Mouse (Mus musculus) layer of hippocampus, adult 2 months (tissue): ENCODE measurements at regions not wholly inside any gene's neighbourhood (a gene's known extent, or its start where the extent isn't known, plus 50 kb on each side); places are given as distances from the start of the nearest gene placed in this dataset.

Experiments used
- DNase-seq, 2 experiments: peaks; one replicate each; pipeline ENCODE4 v3.0.0; 2022; ENCODE audit warnings: low spot score in 2 of 2
- H3K27ac ChIP-seq: fragments of 200-600 bp; 2 replicates; pipeline ENCODE4 v1.8.1; 2022
- H3K4me3 ChIP-seq: fragments of 200-600 bp; 2 replicates; pipeline ENCODE4 v1.8.1; 2022; ENCODE audit warnings: mild to moderate bottlenecking
- CTCF ChIP-seq: fragments of 200-600 bp; conservative IDR thresholded peaks from 2 replicates; pipeline ENCODE4 v1.8.1; 2022; ENCODE audit warnings: antibody characterized with exemption, mild to moderate bottlenecking, moderate library complexity

- no peak overlapping the region for H3K4me3 ChIP-seq
- H3K27ac ChIP-seq, result no peak overlapping the region
- no peak for DNase-seq
- TF ChIP-seq CTCF, result no peak
Observed at GRCm38 (mm10) chr3:148575735-148576134, 414.6 kb downstream of the Adgrl2 start.

DNA sequence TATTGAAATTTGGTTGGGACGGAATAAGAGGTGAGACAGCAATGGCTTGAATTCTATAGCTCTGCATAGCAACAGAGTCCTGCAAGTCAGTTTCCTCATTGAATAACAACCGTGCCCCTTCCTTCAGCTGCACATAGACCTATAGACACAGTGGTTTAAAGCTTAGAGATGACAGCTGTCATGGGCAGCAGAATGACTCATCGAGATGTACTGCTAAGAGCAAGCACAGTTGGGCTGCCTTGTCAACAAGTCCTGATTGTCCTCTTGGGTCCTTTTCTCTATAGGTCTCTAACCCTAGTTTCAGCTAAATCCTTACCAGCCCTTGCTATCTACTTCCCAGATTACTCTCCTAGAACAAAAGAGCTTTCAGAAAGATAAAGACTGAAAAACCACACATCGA, 417.9 kb downstream of the Adgrl2 start:
- no peak overlapping the region for H3K27ac ChIP-seq
- TF ChIP-seq CTCF, result no peak
- no peak for DNase-seq
- no peak overlapping the region for H3K4me3 ChIP-seq

- Histone ChIP-seq H3K27ac (no peak overlapping the region), H3K4me3 (no peak overlapping the region)
- no peak for DNase-seq
- no peak for TF ChIP-seq CTCF
Observed at GRCm38 (mm10) chr3:148564716-148565115, 425.6 kb downstream of the Adgrl2 start.

- Histone ChIP-seq H3K4me3 (no peak overlapping the region), H3K27ac (no peak overlapping the region)
- TF ChIP-seq CTCF, result no peak
- no peak for DNase-seq
Observed at GRCm38 (mm10) chr3:148561211-148561610, 429.1 kb downstream of the Adgrl2 start.

- Histone ChIP-seq H3K27ac (no peak overlapping the region), H3K4me3 (no peak overlapping the region)
- peak in 1 of 2 experiments; percentile 26 for DNase-seq
- no peak for TF ChIP-seq CTCF
Observed at GRCm38 (mm10) chr3:148559752-148560460, 430.4 kb downstream of the Adgrl2 start.

GRCm38 (mm10) chr3:148558592-148559157, 431.7 kb downstream of the Adgrl2 start:
- no peak for TF ChIP-seq CTCF
- no peak overlapping the region for H3K27ac ChIP-seq
- DNase-seq, result no peak
- no peak overlapping the region for H3K4me3 ChIP-seq

- Histone ChIP-seq H3K4me3 (no peak overlapping the region), H3K27ac (no peak overlapping the region)
- DNase-seq, result no peak
- no peak for TF ChIP-seq CTCF
Observed at GRCm38 (mm10) chr3:148555324-148555723, 435.0 kb downstream of the Adgrl2 start.

- DNase-seq, result no peak
- no peak overlapping the region for H3K4me3 ChIP-seq
- TF ChIP-seq CTCF, result no peak
- no peak overlapping the region for H3K27ac ChIP-seq
Observed at GRCm38 (mm10) chr3:148550716-148551115, 439.6 kb downstream of the Adgrl2 start.

GRCm38 (mm10) chr3:148544929-148545328, 445.4 kb downstream of the Adgrl2 start:
- Histone ChIP-seq H3K4me3 (no peak overlapping the region), H3K27ac (no peak overlapping the region)
- TF ChIP-seq CTCF, result no peak
- DNase-seq, result no peak

DNA sequence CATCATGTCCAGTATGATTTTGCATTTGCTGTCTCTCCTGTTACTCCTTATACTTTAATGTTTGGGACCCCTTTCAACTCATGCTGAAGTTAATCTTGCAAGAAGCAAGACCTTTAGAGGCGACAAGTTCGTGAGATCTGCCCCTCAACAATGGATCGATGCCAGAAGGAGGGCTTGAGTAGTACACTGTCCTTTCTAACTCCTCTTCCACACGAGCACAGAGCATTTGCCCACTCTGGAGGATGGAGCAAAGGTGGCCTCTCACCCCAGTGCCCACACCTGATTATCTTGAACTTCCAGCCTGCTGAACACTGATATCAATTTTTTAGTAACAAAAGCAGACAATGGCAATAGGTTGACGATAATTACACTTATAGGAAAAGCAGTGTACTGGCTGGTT, 448.1 kb downstream of the Adgrl2 start:
- DNase-seq, result no peak
- no peak for TF ChIP-seq CTCF
- Histone ChIP-seq H3K27ac (no peak overlapping the region), H3K4me3 (no peak overlapping the region)

DNA sequence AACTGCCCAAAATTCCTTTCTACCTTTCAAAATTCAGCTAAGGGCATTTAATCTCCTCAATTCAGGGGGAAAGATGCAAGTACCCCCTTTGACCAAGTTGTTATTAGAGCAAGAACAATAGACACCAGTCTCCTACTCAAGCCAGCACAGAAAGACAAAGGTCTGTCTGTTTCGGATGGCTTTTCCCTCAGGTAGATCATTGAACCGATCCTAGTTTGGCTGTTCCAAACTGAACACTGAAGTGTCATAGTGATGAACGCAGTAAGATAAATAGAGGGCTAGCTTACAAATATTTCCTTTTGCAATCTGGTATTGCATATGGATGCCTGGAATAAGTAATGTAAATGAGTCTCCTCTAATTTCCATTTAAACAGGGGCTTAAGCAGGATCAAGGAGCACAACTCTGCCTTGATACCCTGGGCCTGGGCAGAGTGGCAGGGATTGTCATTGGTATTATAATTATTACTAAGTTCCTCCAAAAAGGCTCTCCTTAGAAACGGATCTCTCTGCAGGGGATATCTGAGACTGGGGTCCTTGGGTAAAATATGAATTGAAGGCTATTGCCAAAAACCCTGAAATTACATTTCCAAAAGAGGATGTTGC, 452.6 kb downstream of the Adgrl2 start:
- TF ChIP-seq CTCF, result no peak
- no peak overlapping the region for H3K4me3 ChIP-seq
- H3K27ac ChIP-seq, result no peak overlapping the region
- no peak for DNase-seq

GRCm38 (mm10) chr3:148529893-148530292, 460.5 kb downstream of the Adgrl2 start:
- no peak overlapping the region for H3K27ac ChIP-seq
- no peak for DNase-seq
- no peak for TF ChIP-seq CTCF
- no peak overlapping the region for H3K4me3 ChIP-seq

DNA sequence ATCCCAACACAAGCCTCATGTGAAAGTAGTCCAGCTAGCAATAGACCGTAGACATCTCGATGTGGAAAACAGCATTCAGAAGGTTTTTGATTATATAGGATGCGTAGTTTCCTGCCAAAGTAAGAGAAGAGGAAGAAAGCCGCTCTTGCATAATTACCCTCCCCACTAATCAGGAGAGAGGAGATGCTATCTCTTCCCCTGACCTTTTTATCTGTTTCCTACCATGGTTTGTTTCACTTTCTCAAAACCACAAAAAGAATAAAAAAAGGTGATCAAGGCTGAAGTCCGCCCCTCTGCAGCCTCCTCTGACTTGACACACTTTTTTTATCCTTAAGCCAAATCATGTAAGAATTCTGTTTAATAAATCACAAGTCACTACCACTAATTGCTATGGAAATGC, 480.0 kb downstream of the Adgrl2 start:
- H3K4me3 ChIP-seq, result no peak overlapping the region
- no peak overlapping the region for H3K27ac ChIP-seq
- no peak for TF ChIP-seq CTCF
- DNase-seq, result no peak

GRCm38 (mm10) chr3:148504928-148505327, 485.4 kb downstream of the Adgrl2 start:
- H3K4me3 ChIP-seq, result no peak overlapping the region
- H3K27ac ChIP-seq, result no peak overlapping the region
- DNase-seq, result no peak
- TF ChIP-seq CTCF, result no peak
